Mouse (Mus musculus) thymus, postnatal 4 days (tissue): ENCODE data around the gene Prkca.

Source experiments
- DNase-seq: peaks from one replicate; pipeline ENCODE4 v3.0.0; 2021

Prkca gene

GRCm38 (mm10) chr11:108257921-108258320, 85.8 kb downstream of the Prkca start:
- DNase-seq, result no peak

GRCm38 (mm10) chr11:108254681-108255080, 89.0 kb downstream of the Prkca start:
- no peak for DNase-seq

GRCm38 (mm10) chr11:108251924-108252775, 91.6 kb downstream of the Prkca start:
- DNase-seq, result no peak

- no peak for DNase-seq
Measured at GRCm38 (mm10) chr11:108250829-108251637, 92.7 kb downstream of the Prkca start.

- no peak for DNase-seq
Measured at GRCm38 (mm10) chr11:108250146-108250635, 93.5 kb downstream of the Prkca start.

GRCm38 (mm10) chr11:108249487-108249886, 94.2 kb downstream of the Prkca start:
- no peak for DNase-seq

- no peak for DNase-seq
Measured at GRCm38 (mm10) chr11:108249047-108249403, 94.7 kb downstream of the Prkca start.

GRCm38 (mm10) chr11:108248218-108249046, 95.3 kb downstream of the Prkca start:
- DNase-seq, result peak; percentile 42

GRCm38 (mm10) chr11:108247121-108247863, 96.4 kb downstream of the Prkca start:
- DNase-seq, result no peak

- DNase-seq, result no peak
Measured at GRCm38 (mm10) chr11:108246267-108246702, 97.4 kb downstream of the Prkca start.

GRCm38 (mm10) chr11:108244241-108244640, 99.5 kb downstream of the Prkca start:
- no peak for DNase-seq

- no peak for DNase-seq
Measured at GRCm38 (mm10) chr11:108243633-108244032, 100.1 kb downstream of the Prkca start.

- DNase-seq, result no peak
Measured at GRCm38 (mm10) chr11:108240924-108241498, 102.7 kb downstream of the Prkca start.

GRCm38 (mm10) chr11:108239173-108239572, 104.6 kb downstream of the Prkca start:
- no peak for DNase-seq

- DNase-seq, result no peak
Measured at GRCm38 (mm10) chr11:108236754-108237428, 106.8 kb downstream of the Prkca start.

- no peak for DNase-seq
Measured at GRCm38 (mm10) chr11:108236195-108236594, 107.5 kb downstream of the Prkca start.

GRCm38 (mm10) chr11:108235081-108235703, 108.5 kb downstream of the Prkca start:
- DNase-seq, result no peak

- no peak for DNase-seq
Measured at GRCm38 (mm10) chr11:108233015-108233414, 110.7 kb downstream of the Prkca start.

GRCm38 (mm10) chr11:108230101-108230500, 113.6 kb downstream of the Prkca start:
- no peak for DNase-seq

- DNase-seq, result no peak
Measured at GRCm38 (mm10) chr11:108229176-108229946, 114.4 kb downstream of the Prkca start.
